Comparison of ENCODE assay signal across 8 mouse cellular contexts in the genomic region with DNA sequence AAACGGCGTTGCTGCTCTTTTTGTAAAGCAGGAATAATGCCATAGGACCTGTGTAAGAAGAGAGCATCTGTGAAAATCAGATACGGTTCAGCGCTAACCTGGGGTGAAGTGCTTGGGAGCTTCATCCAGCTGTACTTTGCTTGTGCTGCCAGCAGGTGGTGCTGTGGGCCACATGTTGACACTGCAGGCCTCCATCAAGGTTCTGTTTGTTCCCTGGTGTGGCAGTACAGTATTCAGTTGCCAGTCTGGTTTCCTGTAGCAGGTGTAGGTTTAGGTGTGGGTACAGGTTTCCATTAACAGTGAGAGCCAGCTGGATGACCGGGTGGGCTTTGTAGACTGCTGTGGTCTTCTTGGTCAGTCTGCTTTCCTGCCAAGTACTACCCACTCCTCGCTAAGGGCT. TPM values are rescaled to one million over a fixed set of nuclear protein-coding genes. Genes with fewer than 3 reads are reported as not detected.
DNase-seq lines count a peak whose midpoint lies in the region; ATAC-seq lines count a peak whose summit lies in the region.

No protein-coding gene starts in this region.

- peaks cover 17% of the 10 kb centered on the region for H3K36me3 ChIP-seq in embryonic facial prominence, embryonic 12.5 days
- H3K36me3 ChIP-seq in kidney, embryonic 15.5 days: peaks cover 35% of the 10 kb centered on the region
- peaks cover 4% of the 10 kb centered on the region; the same call in 1 of the 2 replicates for H3K36me3 ChIP-seq in splenic B cell, adult 2 months (ENCODE audit: control insufficient read depth, insufficient read depth, low read length, poor library complexity, severe bottlenecking)

- H3K27ac ChIP-seq in embryonic facial prominence, embryonic 12.5 days: no peak overlapping the region
- no peak overlapping the region for H3K27ac ChIP-seq in kidney, embryonic 15.5 days

- peak; percentile 36; the same call in 1 of the 2 replicates for ATAC-seq in embryonic facial prominence, embryonic 12.5 days (ENCODE audit: insufficient number of reproducible peaks, insufficient read depth, low FRiP score, low TSS enrichment)
- ATAC-seq in kidney, embryonic 15.5 days (replicated peaks; ENCODE audit: low FRiP score): peak; percentile 64
- ATAC-seq in monocyte, adult 5-6 weeks (replicated peaks; ENCODE audit: insufficient number of reproducible peaks, low FRiP score, low TSS enrichment, poor library complexity, severe bottlenecking): peak; percentile 84

- 39% methylated on average over 6 of the region's 6 CpGs for WGBS in embryonic facial prominence, embryonic 12.5 days
- 38% methylated on average over 6 of the region's 6 CpGs for WGBS in kidney, embryonic 15.5 days

- H3K9me3 ChIP-seq in embryonic facial prominence, embryonic 12.5 days: no peaks in the 10 kb centered on the region
- no peaks in the 10 kb centered on the region for H3K9me3 ChIP-seq in kidney, embryonic 15.5 days (replicated peaks)

- no peak overlapping the region for H3K4me2 ChIP-seq in embryonic facial prominence, embryonic 12.5 days (replicated peaks)
- H3K4me2 ChIP-seq in kidney, embryonic 15.5 days: no peak overlapping the region

- H3K4me3 ChIP-seq in embryonic facial prominence, embryonic 12.5 days: no peak overlapping the region
- no peak overlapping the region for H3K4me3 ChIP-seq in kidney, embryonic 15.5 days (replicated peaks)

- H3K9ac ChIP-seq in embryonic facial prominence, embryonic 12.5 days: no peak overlapping the region
- H3K9ac ChIP-seq in kidney, embryonic 15.5 days: no peak overlapping the region

- H3K4me1 ChIP-seq in embryonic facial prominence, embryonic 12.5 days: no peaks in the 10 kb centered on the region
- H3K4me1 ChIP-seq in kidney, embryonic 15.5 days: peaks cover 14% of the 10 kb centered on the region

- H3K27me3 ChIP-seq in embryonic facial prominence, embryonic 12.5 days: no peaks in the 10 kb centered on the region
- no peaks in the 10 kb centered on the region for H3K27me3 ChIP-seq in kidney, embryonic 15.5 days
- no peaks in the 10 kb centered on the region for H3K27me3 ChIP-seq in splenic B cell, adult 2 months (ENCODE audit: control insufficient read depth, insufficient read depth, low read length, poor library complexity, severe bottlenecking)

- peak; percentile 88 for DNase-seq in 3T3-L1 (ENCODE audit: low read depth, low spot score)
- DNase-seq in adrenal gland, postnatal 14 days: peak; percentile 88
- peak; percentile 63 to 65 for DNase-seq in heart, adult 9 months (ENCODE audit: low spot score in 2 of 2)
- peak; percentile 70 for DNase-seq in liver
- peak; percentile 85 for DNase-seq in splenic B cell, adult 2 months (ENCODE audit: low read depth, low spot score)

RNA-seq across cellular contexts. Expression of a gene that starts 8.5 kb away (rescaled TPM):
- total RNA-seq in adrenal gland, postnatal 14 days (2021): 30.8 and 34.2 TPM in 2 replicates
- 92.3 and 96.7 TPM in 2 replicates for polyA plus RNA-seq in embryonic facial prominence, embryonic 12.5 days (2016; fragmentation: Nextera tagmentation; extraction: Ambion mirVana)
- polyA plus RNA-seq in kidney, embryonic 15.5 days (2015; fragmentation: Nextera tagmentation; extraction: Ambion mirVana): 74.0 and 74.7 TPM in 2 replicates
- total RNA-seq in monocyte, adult 5-6 weeks (2017): 12.1 to 25.9 TPM (median 24.6 TPM) in 3 replicates
